Mouse (Mus musculus): ENCODE results near the gene Golga5.

Golga5 gene

GRCm38 (mm10) chr12:102468894-102469764, at the start of gene Golga5:
Gene Golga5 (plus strand): TSS chr12:102469135.
- in situ Hi-C loops (cut with MboI, MseI), result no loop called here

- in situ Hi-C loops (cut with MboI, MseI), result no loop called here
Measured at GRCm38 (mm10) chr12:102419544-102419943, 49.4 kb upstream of the Golga5 start.

GRCm38 (mm10) chr12:102420168-102420890, 48.6 kb upstream of the Golga5 start:
- in situ Hi-C loops (cut with MboI, MseI), result no loop called here

GRCm38 (mm10) chr12:102422065-102422464, 46.9 kb upstream of the Golga5 start:
- in situ Hi-C loops (cut with MboI, MseI), result no loop called here

GRCm38 (mm10) chr12:102422623-102423320, 46.2 kb upstream of the Golga5 start:
- in situ Hi-C loops (cut with MboI, MseI), result no loop called here

GRCm38 (mm10) chr12:102423625-102424024, 45.3 kb upstream of the Golga5 start:
- in situ Hi-C loops (cut with MboI, MseI), result no loop called here

- in situ Hi-C loops (cut with MboI, MseI), result no loop called here
Measured at GRCm38 (mm10) chr12:102424456-102424855, 44.5 kb upstream of the Golga5 start.

- in situ Hi-C loops (cut with MboI, MseI), result no loop called here
Measured at GRCm38 (mm10) chr12:102425048-102425578, 43.8 kb upstream of the Golga5 start.

- in situ Hi-C loops (cut with MboI, MseI), result no loop called here
Measured at GRCm38 (mm10) chr12:102426285-102426684, 42.6 kb upstream of the Golga5 start.

- in situ Hi-C loops (cut with MboI, MseI), result no loop called here
Measured at GRCm38 (mm10) chr12:102429656-102430055, 39.3 kb upstream of the Golga5 start.

- in situ Hi-C loops (cut with MboI, MseI), result no loop called here
Measured at GRCm38 (mm10) chr12:102430228-102430627, 38.7 kb upstream of the Golga5 start.

GRCm38 (mm10) chr12:102432238-102432637, 36.7 kb upstream of the Golga5 start:
- in situ Hi-C loops (cut with MboI, MseI), result no loop called here

GRCm38 (mm10) chr12:102434107-102434506, 34.8 kb upstream of the Golga5 start:
- in situ Hi-C loops (cut with MboI, MseI), result no loop called here

- in situ Hi-C loops (cut with MboI, MseI), result no loop called here
Measured at GRCm38 (mm10) chr12:102436939-102437526, 31.9 kb upstream of the Golga5 start.

- in situ Hi-C loops (cut with MboI, MseI), result no loop called here
Measured at GRCm38 (mm10) chr12:102437952-102438351, 31.0 kb upstream of the Golga5 start.

GRCm38 (mm10) chr12:102438983-102439631, 29.8 kb upstream of the Golga5 start:
- in situ Hi-C loops (cut with MboI, MseI), result no loop called here

GRCm38 (mm10) chr12:102439632-102440023, 29.3 kb upstream of the Golga5 start, which contains the start of gene Lgmn:
Gene Lgmn (minus strand): TSS chr12:102439813.
- in situ Hi-C loops (cut with MboI, MseI), result no loop called here

GRCm38 (mm10) chr12:102440551-102440950, 28.4 kb upstream of the Golga5 start:
- in situ Hi-C loops (cut with MboI, MseI), result no loop called here

- in situ Hi-C loops (cut with MboI, MseI), result no loop called here
Measured at GRCm38 (mm10) chr12:102441141-102441540, 27.8 kb upstream of the Golga5 start.

GRCm38 (mm10) chr12:102442639-102443038, 26.3 kb upstream of the Golga5 start:
- in situ Hi-C loops (cut with MboI, MseI), result no loop called here

- in situ Hi-C loops (cut with MboI, MseI), result no loop called here
Measured at GRCm38 (mm10) chr12:102443676-102444075, 25.3 kb upstream of the Golga5 start.

All from T-helper 2 cell (primary cell).